Mouse (Mus musculus) midbrain, embryonic 11.5 days (tissue): ENCODE results near the gene 0610037L13Rik. TPM values are rescaled to one million over a fixed set of nuclear protein-coding genes. Genes with fewer than 3 reads are reported as not detected.

ENCODE experiments used
- ATAC-seq: fragments of 200-750 bp; cut with Nextera tagmentation; 2 replicates; pipeline ENCODE4 v1.8.0; 2017; ENCODE audit warnings: moderate TSS enrichment, moderate library complexity; ENCODE audit not compliant: low FRiP score
- DNase-seq: peaks from one replicate; pipeline ENCODE4 v3.0.0; 2015; ENCODE audit warnings: low spot score; ENCODE audit errors: missing footprints
- H3K27ac ChIP-seq: fragments of 300-500 bp; sonication (generic); 2 replicates; pipeline ENCODE4 v1.5.1; 2014; ENCODE audit warnings: low read depth, low read length
- H3K27me3 ChIP-seq: fragments of 300-500 bp; sonication (generic); 2 replicates; pipeline ENCODE4 v1.6.1; 2014; ENCODE audit warnings: mild to moderate bottlenecking, low read length, moderate library complexity, mixed read lengths; ENCODE audit not compliant: control insufficient read depth, insufficient read depth
- H3K36me3 ChIP-seq: fragments of 300-500 bp; sonication (generic); 2 replicates; pipeline ENCODE4 v1.6.1; 2014; ENCODE audit warnings: mild to moderate bottlenecking, low read length, moderate library complexity, mixed read lengths; ENCODE audit not compliant: control insufficient read depth, insufficient read depth
- H3K4me1 ChIP-seq: fragments of 300-500 bp; sonication (generic); 2 replicates; pipeline ENCODE4 v1.6.1; 2014; ENCODE audit warnings: low read length; ENCODE audit not compliant: control insufficient read depth, insufficient read depth
- H3K4me2 ChIP-seq: fragments of 300-500 bp; sonication (generic); 2 replicates; pipeline ENCODE4 v1.6.1; 2014; ENCODE audit warnings: mild to moderate bottlenecking, moderate library complexity
- H3K4me3 ChIP-seq: fragments of 300-500 bp; sonication (generic); 2 replicates; pipeline ENCODE4 v1.5.1; 2014; ENCODE audit warnings: low read depth, low read length
- H3K9ac ChIP-seq: fragments of 300-500 bp; sonication (generic); 2 replicates; pipeline ENCODE4 v1.6.1; 2014; ENCODE audit warnings: low read length
- H3K9me3 ChIP-seq: fragments of 300-500 bp; sonication (generic); 2 replicates; pipeline ENCODE4 v1.6.1; 2016; ENCODE audit warnings: low read length; ENCODE audit not compliant: control insufficient read depth
- WGBS: fragments of 180-500 bp; shearing (Covaris S2); extraction: QIAGEN DNeasy Blood & Tissue Kit; methylation state at CpG from one replicate; pipeline ENCODE4 v1.1.7; 2014; 5-methylcytosine and 5-hydroxymethylcytosine counted together
- polyA plus RNA-seq: library from polyadenylated mRNA; unstranded; fragments of >200 nt; fragmentation: Nextera tagmentation; extraction: Ambion mirVana; gene quantifications from 2 replicates; pipeline ENCODE4 v1.2.1, GENCODE M21; 2014

Gene 0610037L13Rik
- polyA plus RNA-seq, 1 experiment from 2014 or later, result 130 TPM

DNA sequence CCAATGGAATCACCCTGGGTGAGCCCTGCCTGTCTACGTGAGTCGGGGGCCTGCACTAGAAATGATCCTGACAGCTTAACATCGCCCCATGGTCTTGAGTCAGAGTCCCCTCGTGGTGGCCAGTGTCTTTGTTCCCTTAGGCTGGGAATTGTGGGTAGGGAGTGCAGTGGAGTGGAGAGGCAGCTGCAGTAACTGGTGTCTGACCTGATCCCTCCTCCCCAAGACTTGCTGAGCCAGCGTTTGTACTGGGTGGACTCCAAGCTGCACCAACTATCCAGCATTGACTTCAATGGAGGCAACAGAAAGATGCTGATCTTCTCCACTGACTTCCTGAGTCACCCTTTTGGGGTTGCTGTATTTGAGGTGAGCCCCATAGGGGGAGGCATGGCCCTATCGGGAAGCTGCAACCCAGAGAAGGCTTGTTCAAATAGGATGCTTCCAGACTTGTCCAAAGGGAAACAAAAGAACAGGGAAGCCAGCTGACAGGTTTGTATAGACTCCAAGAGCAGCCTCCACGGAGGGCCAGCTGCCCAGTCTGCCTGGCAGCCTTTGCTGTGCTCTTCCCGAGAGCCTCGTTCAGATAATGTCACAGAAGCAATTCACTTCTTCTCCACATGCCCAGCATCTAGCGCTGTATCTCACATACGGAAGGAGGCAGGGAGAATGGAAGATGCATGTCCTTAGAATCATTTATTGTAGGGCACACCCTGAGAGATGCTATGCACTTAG lies 32.5 kb upstream of the 0610037L13Rik start:
- peak; percentile 78 for DNase-seq
- WGBS, result 75% methylated on average over 11 of the region's 11 CpGs

GRCm38 (mm10) chr4:107858995-107859394 lies 30.6 kb upstream of the 0610037L13Rik start:
- DNase-seq (peak; percentile 62), ATAC-seq (no peak)
- Histone ChIP-seq H3K9ac (no peak overlapping the region), H3K4me1 (no peaks in the 10 kb centered on the region), H3K9me3 (no peaks in the 10 kb centered on the region), H3K27me3 (no peaks in the 10 kb centered on the region), H3K4me3 (no peak overlapping the region), H3K27ac (no peak overlapping the region), H3K4me2 (no peak overlapping the region), H3K36me3 (peaks cover 19% of the 10 kb centered on the region)
- 91% methylated on average over 7 of the region's 7 CpGs for WGBS

More for the DNA sequence above, 32.5 kb upstream of the 0610037L13Rik start:
- no peak for ATAC-seq
- no peak overlapping the region for H3K27ac ChIP-seq
- H3K4me3 ChIP-seq, result no peak overlapping the region
- H3K36me3 ChIP-seq, result peaks cover 14% of the 10 kb centered on the region
- no peaks in the 10 kb centered on the region for H3K4me1 ChIP-seq
- no peak overlapping the region for H3K9ac ChIP-seq
- H3K27me3 ChIP-seq, result no peaks in the 10 kb centered on the region
- H3K4me2 ChIP-seq, result no peak overlapping the region
- no peaks in the 10 kb centered on the region for H3K9me3 ChIP-seq

- no peak for DNase-seq
- Histone ChIP-seq H3K9me3 (no peaks in the 10 kb centered on the region), H3K27me3 (no peaks in the 10 kb centered on the region), H3K4me1 (no peaks in the 10 kb centered on the region), H3K4me2 (no peak overlapping the region), H3K4me3 (no peak overlapping the region), H3K36me3 (peaks cover 11% of the 10 kb centered on the region; the same call in 1 of the 2 replicates), H3K9ac (no peak overlapping the region), H3K27ac (no peak overlapping the region)
- 87% methylated on average over 4 of the region's 4 CpGs for WGBS
- no peak for ATAC-seq
Measured at GRCm38 (mm10) chr4:107864866-107865265, 24.7 kb upstream of the 0610037L13Rik start.

- Histone ChIP-seq H3K36me3 (peaks cover 1% of the 10 kb centered on the region; the same call in 1 of the 2 replicates), H3K4me3 (peak within 1 kb of the TSS; percentile 76), H3K4me2 (peak within 1 kb of the TSS; percentile 71), H3K27ac (no peak within 1 kb of the TSS), H3K9ac (peak within 1 kb of the TSS; percentile 77), H3K4me1 (peaks cover 8% of the 10 kb centered on the region), H3K9me3 (no peaks in the 10 kb centered on the region), H3K27me3 (no peaks in the 10 kb centered on the region)
- WGBS, result 4% methylated on average over 48 of the region's 48 CpGs
- peak; percentile 100 for DNase-seq
- peak; percentile 95 for ATAC-seq
Measured at GRCm38 (mm10) chr4:107879254-107880050, 10.2 kb upstream of the 0610037L13Rik start, which contains the start of gene Magoh. TSS of gene Magoh (plus strand) at chr4:107879755.

- WGBS, result 91% methylated on average over 1 of the region's 1 CpGs
- ATAC-seq, result no peak
- no peak overlapping the region for H3K9ac ChIP-seq
- DNase-seq, result no peak
- no peaks in the 10 kb centered on the region for H3K27me3 ChIP-seq
- no peak overlapping the region for H3K4me2 ChIP-seq
- H3K9me3 ChIP-seq, result no peaks in the 10 kb centered on the region
- H3K4me3 ChIP-seq, result no peak overlapping the region
- no peak overlapping the region for H3K27ac ChIP-seq
- H3K4me1 ChIP-seq, result peaks cover 8% of the 10 kb centered on the region
- peaks cover 13% of the 10 kb centered on the region for H3K36me3 ChIP-seq
Measured at GRCm38 (mm10) chr4:107881631-107882030, 8.0 kb upstream of the 0610037L13Rik start.

- Histone ChIP-seq H3K9me3 (no peaks in the 10 kb centered on the region), H3K4me3 (no peak overlapping the region), H3K36me3 (peaks cover 16% of the 10 kb centered on the region), H3K4me1 (no peaks in the 10 kb centered on the region), H3K9ac (no peak overlapping the region), H3K27me3 (no peaks in the 10 kb centered on the region), H3K4me2 (no peak overlapping the region), H3K27ac (no peak overlapping the region)
- ATAC-seq, result no peak
- no peak for DNase-seq
- WGBS, result 84% methylated on average over 7 of the region's 7 CpGs
Measured at GRCm38 (mm10) chr4:107886371-107886770, 3.2 kb upstream of the 0610037L13Rik start.

- WGBS, result 3% methylated on average over 12 of the region's 12 CpGs
- Histone ChIP-seq H3K9ac (peak overlapping the region; percentile 65), H3K27me3 (no peaks in the 10 kb centered on the region), H3K27ac (peak overlapping the region; percentile 78; the same call in 1 of the 2 replicates), H3K4me2 (peak overlapping the region; percentile 68), H3K36me3 (peaks cover 20% of the 10 kb centered on the region), H3K4me1 (no peaks in the 10 kb centered on the region), H3K4me3 (peak overlapping the region; percentile 58), H3K9me3 (no peaks in the 10 kb centered on the region)
- no peak for DNase-seq
- ATAC-seq, result peak; percentile 35
Measured at GRCm38 (mm10) chr4:107889385-107889730, 255 bp upstream of the 0610037L13Rik start.

- H3K4me3 ChIP-seq, result no peak overlapping the region
- H3K9ac ChIP-seq, result no peak overlapping the region
- no peaks in the 10 kb centered on the region for H3K27me3 ChIP-seq
- peaks cover 7% of the 10 kb centered on the region; the same call in 1 of the 2 replicates for H3K36me3 ChIP-seq
- H3K4me1 ChIP-seq, result no peaks in the 10 kb centered on the region
- ATAC-seq (no peak), DNase-seq (no peak)
- H3K9me3 ChIP-seq, result no peaks in the 10 kb centered on the region
- 87% methylated on average over 2 of the region's 2 CpGs for WGBS
- H3K27ac ChIP-seq, result no peak overlapping the region
- no peak overlapping the region for H3K4me2 ChIP-seq
Measured at GRCm38 (mm10) chr4:107892663-107893062, 3.0 kb downstream of the 0610037L13Rik start.
